Mouse (Mus musculus) heart, postnatal 14 days (tissue): ENCODE measurements around the gene Agmat. TPM values are rescaled to one million over a fixed set of nuclear protein-coding genes. Genes with fewer than 3 reads are reported as not detected.

Experiments used
- DNase-seq, 2 experiments: peaks; one replicate each; pipeline ENCODE4 v3.0.0; 2021 to 2022
- intact Hi-C: fragments of 180-260 bp; cut with DNase I; formaldehyde crosslinking; loops from one replicate; pipeline ENCODE4 v1.15.1; 2025
- total RNA-seq, 2 experiments: library from RNA; stranded (reverse); gene quantifications; 2 replicates each; pipeline ENCODE4 v1.2.3; 2021

The Agmat gene
- total RNA-seq, 2 experiments from 2014 or later: 0.72 to 0.98 TPM

- DNase-seq: no peak
- intact Hi-C loops: no loop called here
These were observed 57.6 kb downstream of the Agmat start for GRCm38 (mm10) chr4:141804105-141804504.

GRCm38 (mm10) chr4:141805886-141806285 is 59.4 kb downstream of the Agmat start:
- DNase-seq: no peak
- intact Hi-C loops: no loop called here

Other genes with a start within 250 kb of the Agmat start
- 10 to 100 TPM; 33.8 to 34.0 TPM for gene Spen, start 208.1 kb upstream of the Agmat start, total RNA-seq
- gene Fblim1, start 140.6 kb upstream of the Agmat start, total RNA-seq: 100 to 1,000 TPM; 299 to 338 TPM
- gene Tmem82, start 128.0 kb upstream of the Agmat start, total RNA-seq: 10 to 100 TPM; 30.1 to 35.4 TPM
- gene Slc25a34, start 122.9 kb upstream of the Agmat start, total RNA-seq: 100 to 1,000 TPM; 121 TPM
- gene Plekhm2, start 81.8 kb upstream of the Agmat start, total RNA-seq: 100 to 1,000 TPM; 101 to 103 TPM
- gene Rsc1a1, start 61.1 kb upstream of the Agmat start, total RNA-seq: not detected
- 10 to 100 TPM; 39.0 to 40.4 TPM for gene Ddi2, start 23.3 kb upstream of the Agmat start, total RNA-seq
- gene Dnajc16, start 44.3 kb downstream of the Agmat start, total RNA-seq: 10 to 100 TPM; 18.4 to 18.5 TPM
- gene Casp9, start 46.9 kb downstream of the Agmat start, total RNA-seq: 1 to 10 TPM; 7.7 to 9.5 TPM
- not detected for gene Cela2a, start 79.5 kb downstream of the Agmat start, total RNA-seq
- gene Ctrc, start 99.7 kb downstream of the Agmat start, total RNA-seq: not detected
- gene Efhd2, start 128.2 kb downstream of the Agmat start, total RNA-seq: 10 to 100 TPM; 22.1 to 22.6 TPM